20 mouse cellular contexts compared by ENCODE assay signal in the genomic region with DNA sequence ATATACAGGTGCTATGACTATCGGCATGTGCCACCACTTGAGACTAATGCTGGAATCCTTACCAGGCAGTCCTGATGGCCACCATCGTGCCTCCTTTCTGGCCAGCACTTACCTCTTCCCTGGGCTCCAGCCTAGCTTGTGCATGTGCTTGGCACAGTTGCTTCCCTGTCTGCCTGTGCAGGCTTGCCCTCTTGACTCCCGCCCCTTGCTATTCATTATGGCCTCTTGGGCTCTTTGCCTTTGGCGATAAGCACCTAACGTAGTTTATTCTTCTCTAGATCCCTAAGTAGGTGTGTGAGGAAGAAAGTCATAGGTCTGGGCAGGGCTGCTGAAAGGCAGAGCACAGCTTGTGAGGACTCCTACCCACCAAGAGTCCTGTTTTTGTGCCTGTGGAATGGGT.
"Had no signal": no experiment of that assay in that cellular context is flagged by ENCODE, and none has a peak within 500 bp of the region (broad histone marks: within the 10 kb centered on the region; RNA-seq: fewer than 3 reads in every experiment).

No protein-coding gene starts in this region.

- H3K9ac ChIP-seq: kidney, embryonic 15.5 days; liver, embryonic 13.5 days; midbrain, embryonic 12.5 days; neural tube, embryonic 13.5 days had no signal

- H3K4me3 ChIP-seq: kidney, embryonic 15.5 days; left cerebral cortex, adult 2 months; liver, embryonic 13.5 days; midbrain, embryonic 12.5 days; myocyte; neural tube, embryonic 13.5 days had no signal

- H3K9me3 ChIP-seq: kidney, embryonic 15.5 days; liver, embryonic 13.5 days; midbrain, embryonic 12.5 days; neural tube, embryonic 13.5 days had no signal

- H3K4me2 ChIP-seq: kidney, embryonic 15.5 days; liver, embryonic 13.5 days; midbrain, embryonic 12.5 days; neural tube, embryonic 13.5 days had no signal

- ATAC-seq: midbrain, embryonic 16.5 days had no signal

- H3K4me1 ChIP-seq: liver, embryonic 13.5 days had no signal

- DNase-seq: kidney, adult 11 months; kidney, adult 8-10 months; kidney, postnatal 10 days; kidney, postnatal 36 days; layer of hippocampus, postnatal 36 days; liver, embryonic 13.5 days; lung, adult 2 months; lung, postnatal 10 days; retina, postnatal 1 day; right cerebral cortex, postnatal 25 days; spleen, adult 18-20 months; thymus, adult 18-20 months; thymus, postnatal 36 days had no signal

- H3K27me3 ChIP-seq: kidney, embryonic 15.5 days; liver, embryonic 13.5 days; neural tube, embryonic 13.5 days had no signal

- H3K36me3 ChIP-seq: kidney, embryonic 15.5 days; liver, embryonic 13.5 days; midbrain, embryonic 12.5 days; neural tube, embryonic 13.5 days had no signal

- H3K27ac ChIP-seq: kidney, embryonic 15.5 days; left cerebral cortex, adult 2 months; liver, embryonic 13.5 days; macrophage; midbrain, embryonic 12.5 days; neural tube, embryonic 13.5 days had no signal
